Mouse (Mus musculus) adrenal gland, postnatal 4 days (tissue): ENCODE measurements around the gene Tcf20. TPM values are rescaled to one million over a fixed set of nuclear protein-coding genes. Genes with fewer than 3 reads are reported as not detected.
A peak's percentile ranks its signal among the peaks of the same experiment; 100 is the strongest.

Source experiments
- DNase-seq, 2 experiments: peaks; one replicate each; pipeline ENCODE4 v3.0.0; 2021 to 2022; ENCODE audit warnings: low spot score in 2 of 2, mixed read lengths in 2 of 2
- total RNA-seq, 2 experiments: library from RNA; stranded (reverse); gene quantifications; 2 replicates each; pipeline ENCODE4 v1.2.3; 2021

The Tcf20 gene
- total RNA-seq, 2 experiments from 2014 or later = 85.4 to 98.1 TPM

DNA sequence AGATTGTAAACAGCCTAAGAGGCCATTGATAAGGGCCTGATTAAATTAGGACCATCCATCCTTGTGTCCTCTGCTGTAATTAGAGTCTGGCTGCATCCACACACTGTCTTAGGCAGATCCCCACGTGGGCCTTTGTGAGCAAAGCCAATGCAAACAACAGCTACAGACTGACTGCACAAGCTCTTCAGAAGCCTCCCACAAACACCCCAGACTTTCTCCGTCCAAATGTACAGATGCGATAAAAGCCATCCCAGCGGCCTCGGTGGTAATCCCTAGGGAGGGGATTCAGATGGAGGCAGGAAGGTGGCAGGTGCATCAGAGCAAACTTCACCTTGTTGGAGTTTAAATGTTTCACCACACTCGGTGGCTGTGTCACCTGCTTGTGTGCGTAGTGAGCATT lies 7.6 kb upstream of the Tcf20 start:
- DNase-seq = no peak

DNA sequence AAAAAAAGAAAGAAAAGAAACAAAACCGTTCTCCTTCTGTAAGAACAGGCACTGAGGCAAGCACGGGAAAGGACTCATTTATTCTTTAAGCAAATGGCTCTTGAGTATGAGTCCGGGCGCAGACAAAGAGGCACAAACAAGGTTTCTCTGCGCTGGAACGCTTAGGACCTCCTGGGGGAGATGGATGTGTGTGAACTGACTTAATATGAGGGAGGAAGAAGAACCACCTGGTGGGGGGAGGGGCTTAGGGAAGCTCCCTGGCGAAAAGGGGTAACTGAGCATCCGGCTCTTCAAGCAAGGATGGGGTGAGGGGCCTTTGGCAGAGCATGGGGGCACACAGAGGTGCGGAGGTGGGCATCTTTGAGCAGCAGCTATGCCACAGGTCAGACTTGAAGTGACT lies 5.2 kb upstream of the Tcf20 start:
- DNase-seq = no peak

DNA sequence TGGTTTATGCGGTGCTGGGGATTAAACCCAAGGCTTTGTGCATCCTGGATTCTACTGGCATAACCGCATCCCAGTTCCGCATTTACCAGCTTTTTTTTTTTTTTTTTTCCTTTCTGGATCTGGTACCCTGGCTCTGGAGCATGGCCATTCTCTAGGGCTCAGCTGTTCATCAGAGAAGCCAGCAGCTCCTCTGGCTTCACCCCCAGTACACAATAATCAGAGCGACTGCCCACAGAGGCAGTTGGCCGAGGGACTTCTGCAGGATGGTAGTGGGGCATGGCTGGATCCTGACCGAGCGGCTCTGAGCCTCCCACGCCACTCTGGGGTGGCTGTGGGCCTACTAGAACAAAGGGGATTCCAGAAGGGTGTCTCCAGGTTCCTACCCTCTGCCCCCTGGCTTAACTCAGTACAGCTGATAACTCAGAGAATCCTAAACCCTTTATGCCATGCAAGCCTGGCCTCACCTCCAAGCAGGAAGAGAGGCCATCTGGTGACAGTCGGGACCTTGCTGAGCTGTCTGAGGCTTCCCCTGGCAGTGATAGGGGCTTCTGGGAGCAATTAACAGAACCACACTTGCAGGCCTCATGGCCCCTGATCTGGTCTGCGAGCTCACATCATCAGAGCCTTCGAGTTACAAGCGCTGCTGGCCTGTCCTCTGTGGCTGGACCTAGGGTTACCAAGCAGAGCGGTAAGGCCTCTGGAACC lies 4.6 kb upstream of the Tcf20 start:
- DNase-seq = no peak

DNA sequence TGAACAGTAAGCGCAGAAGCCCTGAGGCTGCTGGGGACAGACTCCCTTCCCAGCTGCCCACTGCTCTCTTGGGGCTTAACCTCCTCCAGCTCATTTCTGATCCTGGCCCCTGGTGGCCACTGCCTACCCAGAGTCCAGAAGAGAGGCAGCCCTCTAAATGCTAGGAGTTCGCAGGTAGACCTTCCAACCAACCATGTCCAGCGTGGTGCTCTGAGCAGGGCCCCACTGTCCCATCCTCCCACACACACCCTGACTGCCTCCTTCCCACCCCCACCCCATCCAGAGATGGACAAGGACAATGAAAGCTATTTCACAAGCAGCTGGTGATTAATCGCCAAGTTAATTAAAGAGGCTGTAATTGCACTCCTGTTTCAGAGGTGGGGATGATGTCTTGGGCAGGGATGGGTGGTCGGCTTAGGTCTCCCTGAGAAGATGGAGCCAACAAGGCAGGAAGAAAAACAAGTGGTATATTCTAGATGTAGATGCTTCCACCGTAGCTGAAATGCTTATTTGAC lies 1.6 kb upstream of the Tcf20 start:
- DNase-seq = no peak

DNA sequence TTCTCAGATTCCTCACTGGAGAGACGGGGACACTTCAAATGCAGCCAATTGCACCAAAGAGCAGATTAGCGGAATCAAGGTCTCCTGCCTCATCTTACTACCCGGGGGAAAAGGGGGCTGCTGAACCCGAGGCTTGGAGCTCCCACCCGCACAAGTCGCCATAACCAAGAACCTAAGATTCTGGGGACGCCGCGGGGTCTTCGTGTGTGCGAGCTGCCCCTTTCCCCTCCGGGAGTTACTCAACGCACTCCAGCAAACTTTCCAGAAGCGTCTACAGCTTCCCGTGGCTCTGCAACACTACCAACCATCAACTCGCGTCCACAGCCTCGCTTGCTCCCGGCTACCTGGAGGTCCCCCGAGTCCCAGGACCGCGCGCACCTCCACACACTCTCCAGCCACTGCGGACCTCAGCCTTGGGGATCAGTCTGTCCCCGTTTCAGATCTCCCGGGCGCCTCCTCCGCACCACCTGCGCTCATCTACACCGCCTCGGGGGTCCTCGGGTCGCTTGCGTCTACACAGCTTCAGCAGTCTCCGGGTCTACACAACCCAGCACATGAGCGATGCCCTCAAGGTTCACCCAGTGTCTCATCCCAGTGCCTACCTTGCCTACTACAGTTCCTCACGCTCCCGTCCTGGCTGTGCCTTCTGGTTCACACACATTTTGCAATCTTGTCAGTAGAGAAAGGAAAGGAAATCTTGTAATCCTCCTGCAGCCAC lies 499 bp downstream of the Tcf20 start:
- DNase-seq = no peak

DNA sequence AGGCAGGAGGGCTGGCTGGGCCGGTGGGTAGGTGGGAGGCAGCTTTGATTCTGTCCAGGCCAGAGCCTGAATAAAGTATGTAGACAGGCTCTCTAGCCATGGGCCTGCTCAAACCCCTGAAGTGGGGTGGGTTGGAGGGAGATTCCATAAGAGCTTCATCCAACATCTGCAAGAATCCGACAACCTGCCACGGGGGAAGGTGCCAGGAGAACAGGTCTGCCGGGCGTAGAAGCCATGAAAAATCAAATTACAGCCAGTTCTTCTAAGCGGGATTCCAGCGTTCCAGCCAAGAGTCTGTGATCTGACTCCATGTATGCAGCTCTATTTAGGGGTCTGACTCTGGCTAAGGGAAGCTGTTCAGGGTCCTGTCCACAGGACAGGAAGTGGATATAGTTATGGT lies 3.1 kb downstream of the Tcf20 start:
- DNase-seq = no peak

DNA sequence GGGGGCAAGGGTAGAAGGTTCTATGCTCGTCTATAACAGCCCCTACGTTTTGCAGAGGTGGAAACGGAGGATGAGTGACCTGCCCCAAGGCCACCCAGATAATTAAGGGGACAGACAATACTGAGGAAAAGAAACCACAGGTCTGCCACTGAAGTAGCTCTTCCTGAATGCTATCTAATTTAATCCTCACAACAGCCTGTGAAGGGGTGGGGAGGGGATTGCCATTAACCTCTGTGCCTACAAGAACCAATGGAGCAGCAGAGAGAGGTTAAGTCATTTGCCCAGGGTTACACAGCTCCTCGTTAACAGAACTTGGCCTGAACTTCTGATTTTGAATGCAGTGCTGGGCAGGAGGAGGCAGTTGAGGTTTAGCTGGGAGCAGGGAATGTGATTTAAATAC lies 3.6 kb downstream of the Tcf20 start:
- no peak for DNase-seq

DNA sequence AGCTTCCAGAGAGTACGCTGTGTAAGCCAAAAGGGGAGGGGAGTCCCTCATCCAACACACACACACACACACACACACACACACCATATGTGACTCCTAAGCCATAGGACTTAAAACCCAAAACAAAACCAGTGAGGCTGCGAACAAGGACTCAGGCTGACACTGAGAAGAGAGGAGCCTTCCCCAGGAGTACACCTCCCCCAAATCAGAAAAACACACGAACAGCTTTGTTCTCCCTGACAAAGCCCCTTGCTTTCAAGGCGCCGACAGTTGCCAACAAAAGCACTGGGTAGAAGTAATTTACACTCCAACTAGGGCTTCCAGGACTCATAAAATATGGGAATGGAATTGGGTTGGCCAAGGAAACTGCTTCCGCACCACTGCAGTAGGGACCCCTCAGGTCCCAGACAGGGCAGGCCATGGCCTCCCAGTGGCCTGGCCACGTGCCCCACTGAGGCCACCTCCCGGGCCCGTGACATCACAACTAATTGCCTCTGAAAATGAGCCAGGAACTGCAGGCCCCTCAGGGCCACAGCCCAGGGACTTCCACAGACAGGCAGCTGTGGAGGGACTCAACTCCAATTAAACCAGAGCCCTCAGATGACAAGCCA lies 4.2 kb downstream of the Tcf20 start:
- peak in 1 of 2 experiments; percentile 28 for DNase-seq

DNA sequence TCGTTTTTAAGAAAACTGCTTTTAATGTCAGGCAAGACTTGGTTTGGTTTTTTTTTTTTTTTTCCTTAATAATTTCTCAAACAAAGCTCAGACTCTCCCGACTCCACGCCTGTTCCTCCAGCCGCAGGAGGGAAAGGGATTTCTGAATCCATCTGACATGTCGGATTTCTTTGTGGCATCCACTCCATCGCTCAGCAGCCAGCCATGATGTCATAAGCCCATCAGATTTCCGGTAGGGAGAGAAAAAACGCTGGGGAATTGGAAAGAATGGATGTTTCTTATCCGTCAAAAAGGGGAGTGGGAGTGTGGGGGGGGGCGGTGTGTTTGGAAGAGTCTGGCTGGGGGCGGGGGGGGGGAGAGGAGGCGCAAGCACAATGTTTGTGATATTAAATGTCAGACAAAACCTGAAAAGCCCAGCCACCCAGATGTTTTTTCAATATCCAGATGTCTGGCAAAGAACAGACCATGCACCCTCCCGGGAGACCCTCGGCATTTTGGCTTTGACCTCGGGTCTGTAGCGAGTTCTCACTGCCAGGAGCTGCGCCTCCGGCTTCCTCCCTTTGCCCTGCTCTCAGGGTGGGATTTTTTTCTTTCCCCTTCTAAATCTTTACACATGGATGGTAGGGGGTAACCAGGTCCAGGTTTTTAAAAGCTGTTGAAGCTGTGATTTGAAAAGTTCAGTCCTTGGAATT lies 4.8 kb downstream of the Tcf20 start:
- DNase-seq = no peak

DNA sequence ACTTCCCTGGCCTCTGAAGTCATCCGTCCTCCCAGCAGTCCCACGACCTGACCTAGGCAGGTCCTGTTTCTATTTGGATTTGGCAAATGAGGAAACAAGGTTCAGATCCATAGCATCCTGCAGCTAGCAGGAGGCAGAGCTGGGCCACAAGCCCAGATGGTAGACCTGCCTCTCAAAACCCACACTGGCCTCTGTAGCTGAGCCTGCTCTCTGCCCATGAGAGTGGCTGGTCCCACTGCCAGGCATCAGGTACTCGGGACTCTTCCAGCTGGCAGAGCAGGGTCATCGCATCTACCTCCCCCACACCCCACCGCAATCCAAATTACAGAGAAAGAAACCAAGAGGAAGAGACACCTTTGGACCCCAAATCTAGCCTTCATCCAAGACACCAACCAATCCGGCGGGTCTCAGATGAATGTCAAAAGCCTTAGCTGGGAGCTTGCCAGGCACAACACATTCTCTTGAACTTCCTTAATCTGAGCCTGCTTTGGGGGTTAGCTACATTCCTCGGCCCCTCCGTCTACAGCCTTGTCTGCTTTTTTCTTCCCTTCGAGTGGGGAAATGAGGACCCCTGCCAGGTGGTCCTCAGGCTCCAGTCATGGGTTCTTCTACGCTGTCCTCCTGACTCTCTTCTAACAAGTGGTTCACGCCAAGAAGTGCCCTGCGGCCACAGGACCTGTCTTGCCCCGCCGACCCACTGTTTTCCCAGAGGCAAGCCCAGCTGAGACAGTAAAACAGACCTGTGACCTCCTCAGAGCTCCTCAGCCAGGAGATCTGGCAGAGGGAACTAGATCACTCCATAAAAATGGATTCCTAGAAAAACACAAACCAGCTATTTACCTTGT lies 5.8 kb downstream of the Tcf20 start:
- DNase-seq = no peak

DNA sequence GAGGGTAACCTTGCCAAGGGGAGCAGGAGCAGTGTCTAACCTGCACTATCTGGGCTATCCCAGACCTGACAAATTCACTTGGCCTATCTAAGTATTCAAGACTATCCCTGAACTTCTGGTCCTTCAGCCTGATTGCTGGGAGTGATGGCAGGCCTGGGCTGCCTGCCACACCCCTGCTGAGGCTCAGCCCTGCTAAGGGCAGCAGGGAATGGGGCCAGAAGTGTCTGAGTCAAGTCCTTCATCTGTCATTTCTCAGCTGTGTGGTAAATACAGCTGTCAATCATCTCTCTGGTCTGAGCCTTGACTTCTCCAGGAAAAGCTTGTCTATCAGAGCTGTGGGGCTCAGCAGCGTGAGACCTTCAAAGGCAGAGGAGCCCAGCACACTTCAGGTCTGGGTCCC lies 8.1 kb downstream of the Tcf20 start:
- DNase-seq = no peak

DNA sequence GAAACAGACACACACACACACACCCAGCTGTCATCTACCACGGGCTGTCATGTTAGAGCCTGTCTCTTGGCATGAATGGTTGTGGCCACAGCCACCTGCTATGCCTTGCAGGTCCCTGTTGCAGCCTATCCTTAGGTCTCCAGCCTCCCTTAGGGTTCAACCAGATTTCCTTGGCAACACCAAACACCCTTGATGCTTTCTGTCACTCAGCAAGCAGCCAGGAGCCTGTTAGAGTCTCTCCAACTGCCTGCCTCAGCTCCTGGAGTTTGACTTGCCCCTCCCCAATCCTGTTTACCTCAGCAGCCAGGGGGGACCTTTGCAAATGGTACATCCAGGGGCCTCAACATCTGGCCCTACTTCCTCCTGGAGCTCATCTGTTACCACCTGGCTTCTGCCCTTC lies 13.2 kb downstream of the Tcf20 start:
- DNase-seq = no peak

DNA sequence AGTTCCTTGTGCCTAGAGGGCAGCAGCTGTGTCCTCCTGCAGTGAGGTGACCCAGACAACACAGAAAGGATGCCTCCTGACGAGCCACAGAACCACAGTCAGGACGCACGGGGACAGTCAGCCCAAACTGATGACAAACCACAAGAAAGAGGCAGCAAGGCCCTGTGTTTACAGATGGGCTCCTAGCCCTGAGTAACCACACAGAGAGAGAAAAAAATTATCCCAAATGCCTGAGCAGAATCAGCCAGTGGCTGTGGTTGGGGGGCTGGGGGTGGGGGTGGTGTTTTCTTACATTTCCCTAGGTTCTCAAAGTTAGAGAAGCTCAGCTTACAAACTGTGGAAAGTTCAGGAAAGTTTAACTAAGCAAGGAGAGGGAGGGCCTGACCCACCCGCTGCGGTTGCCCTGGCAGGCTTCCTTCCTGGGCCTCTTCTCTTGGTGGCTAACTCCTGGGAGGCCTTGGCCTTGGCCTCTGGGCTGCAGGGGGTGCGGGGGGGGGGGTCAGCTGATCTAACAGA lies 18.4 kb downstream of the Tcf20 start:
- DNase-seq = no peak

DNA sequence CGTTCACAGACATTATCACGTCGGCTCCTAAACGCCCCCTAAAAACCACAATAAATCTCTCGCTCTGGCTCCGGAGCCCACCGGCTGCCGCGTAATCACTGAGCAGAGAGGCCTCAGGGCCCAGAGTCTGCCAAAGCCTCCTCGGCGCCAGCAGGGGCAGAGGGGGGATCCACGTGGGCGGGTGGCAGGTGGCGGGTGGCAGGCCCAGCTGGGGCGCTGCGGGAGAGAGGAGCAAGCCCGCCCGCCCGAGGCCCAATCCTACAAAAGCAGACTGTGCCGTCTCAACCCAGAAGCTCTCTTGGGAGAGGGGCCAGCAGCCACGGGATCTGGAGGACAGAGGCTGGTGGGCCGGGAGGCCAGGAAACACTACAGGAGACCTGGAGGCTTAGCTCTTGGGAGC lies 19.2 kb downstream of the Tcf20 start:
- no peak for DNase-seq

DNA sequence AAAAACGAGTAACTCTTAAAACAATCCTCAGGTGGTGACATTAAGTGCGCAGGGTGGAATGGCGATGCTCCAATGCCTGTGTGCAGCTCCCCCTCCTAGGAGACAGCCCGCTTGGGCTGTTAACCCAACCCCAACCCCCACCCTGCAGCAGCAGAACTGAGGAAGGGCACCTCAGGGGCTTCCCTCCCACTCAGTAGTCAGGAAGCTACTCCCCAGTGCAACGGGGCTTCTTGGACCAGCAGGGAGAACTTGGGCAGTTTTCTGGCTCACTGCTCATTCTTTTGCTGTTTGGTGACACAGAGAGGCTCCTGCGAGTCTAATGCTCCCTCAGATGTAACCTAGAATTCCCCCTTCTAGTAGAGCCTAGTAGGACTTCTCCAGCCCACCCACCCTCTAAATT lies 19.7 kb downstream of the Tcf20 start:
- no peak for DNase-seq

DNA sequence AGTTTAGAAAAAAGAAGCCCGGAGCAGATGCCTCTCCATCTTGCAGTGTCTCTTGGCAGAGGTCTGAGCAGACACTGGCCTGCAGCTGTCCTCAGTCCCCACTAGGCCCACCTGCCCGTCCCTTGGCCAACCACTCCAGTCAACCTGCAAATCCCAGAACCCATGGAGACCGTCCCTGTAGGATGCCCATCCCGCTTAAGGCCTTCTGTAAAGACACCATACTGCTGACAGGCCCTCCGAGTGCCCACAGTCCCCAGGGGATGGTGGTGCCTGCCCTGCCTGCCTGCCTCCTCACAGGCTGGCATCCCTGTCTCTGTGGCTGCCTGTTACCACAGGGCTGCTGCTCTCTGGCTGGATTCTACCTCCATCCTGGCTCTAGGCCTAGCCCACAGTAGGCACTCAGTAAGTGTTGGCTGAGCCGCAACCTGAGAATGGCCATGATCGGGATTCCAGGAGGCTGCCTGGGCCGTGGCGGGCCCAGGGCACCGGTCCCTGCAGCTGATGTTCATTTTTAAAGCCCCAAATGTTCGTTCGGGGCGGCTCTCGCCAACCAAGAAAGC lies 23.3 kb downstream of the Tcf20 start:
- DNase-seq = no peak

DNA sequence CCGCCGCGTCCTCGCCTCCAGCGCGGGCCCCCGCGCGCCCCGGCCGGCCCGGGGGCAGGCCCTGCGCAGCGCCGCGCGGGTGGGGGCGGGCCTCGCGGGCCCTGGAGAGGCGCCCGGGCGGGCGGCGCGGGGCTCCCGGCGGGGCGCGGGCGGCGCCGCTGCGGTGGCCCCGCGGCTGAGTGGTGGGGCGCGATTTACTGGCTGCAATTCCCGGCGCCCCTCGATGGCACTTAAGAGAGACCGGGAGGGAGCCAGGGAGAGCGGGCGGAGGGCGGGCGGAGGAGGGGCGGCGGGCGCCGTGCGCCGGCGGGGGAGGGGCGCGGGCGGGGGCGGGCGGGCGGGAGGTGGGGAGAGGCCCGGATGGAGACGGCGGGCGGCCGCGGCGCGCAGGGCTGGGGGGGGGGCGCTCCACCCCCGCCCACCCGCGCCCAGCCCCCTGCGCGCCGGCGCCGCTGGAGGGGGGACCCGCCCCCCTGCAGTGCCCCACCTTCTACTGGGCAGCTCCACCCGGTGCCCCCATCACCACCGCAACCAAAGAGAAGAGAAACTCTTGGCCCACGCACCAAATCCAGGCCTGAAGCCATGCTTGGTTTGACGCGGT lies 24.0 kb downstream of the Tcf20 start:
- no peak for DNase-seq

DNA sequence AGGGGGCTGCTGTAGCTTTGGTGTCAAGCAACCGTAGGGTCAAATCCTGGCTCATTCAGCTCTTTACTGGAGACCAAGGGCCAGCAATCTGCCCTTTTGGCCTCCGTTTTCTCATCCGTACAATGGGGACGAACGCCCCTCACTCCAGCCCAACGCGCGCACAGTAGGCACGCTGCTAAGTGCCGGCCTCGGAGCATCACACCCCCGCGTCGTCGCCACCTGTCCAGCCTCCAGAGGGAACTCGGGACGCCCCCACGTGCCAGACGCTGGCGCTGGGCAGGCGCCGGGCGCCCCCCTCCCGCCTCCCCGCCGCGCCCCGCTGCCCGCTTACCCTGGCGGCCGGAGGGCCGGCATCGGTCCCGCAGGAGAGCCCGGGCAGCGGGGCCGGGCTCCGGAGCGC lies 24.6 kb downstream of the Tcf20 start:
- no peak for DNase-seq

DNA sequence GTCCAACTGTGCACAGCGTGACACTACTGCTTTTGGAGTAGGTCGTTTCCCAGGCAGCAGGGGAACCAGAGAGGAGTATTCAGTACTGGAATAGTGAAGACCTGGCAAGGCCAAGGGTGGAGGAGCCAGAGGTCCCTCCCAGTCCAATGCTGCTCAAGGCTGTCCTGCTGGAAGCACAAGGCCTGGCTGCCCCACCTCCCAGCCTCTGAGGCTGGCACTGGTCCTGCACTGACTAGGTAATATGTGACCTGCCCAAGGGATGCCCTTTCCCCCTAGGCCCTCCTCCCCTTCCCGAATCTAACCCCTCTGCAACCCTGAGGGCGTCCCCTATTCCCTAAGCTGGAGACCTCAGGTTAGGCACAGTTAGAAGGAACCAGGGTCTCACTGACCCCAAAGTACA lies 25.1 kb downstream of the Tcf20 start:
- DNase-seq = no peak
